Mouse (Mus musculus): ENCODE measurements around the gene Myo16.

Myo16 gene

DNA sequence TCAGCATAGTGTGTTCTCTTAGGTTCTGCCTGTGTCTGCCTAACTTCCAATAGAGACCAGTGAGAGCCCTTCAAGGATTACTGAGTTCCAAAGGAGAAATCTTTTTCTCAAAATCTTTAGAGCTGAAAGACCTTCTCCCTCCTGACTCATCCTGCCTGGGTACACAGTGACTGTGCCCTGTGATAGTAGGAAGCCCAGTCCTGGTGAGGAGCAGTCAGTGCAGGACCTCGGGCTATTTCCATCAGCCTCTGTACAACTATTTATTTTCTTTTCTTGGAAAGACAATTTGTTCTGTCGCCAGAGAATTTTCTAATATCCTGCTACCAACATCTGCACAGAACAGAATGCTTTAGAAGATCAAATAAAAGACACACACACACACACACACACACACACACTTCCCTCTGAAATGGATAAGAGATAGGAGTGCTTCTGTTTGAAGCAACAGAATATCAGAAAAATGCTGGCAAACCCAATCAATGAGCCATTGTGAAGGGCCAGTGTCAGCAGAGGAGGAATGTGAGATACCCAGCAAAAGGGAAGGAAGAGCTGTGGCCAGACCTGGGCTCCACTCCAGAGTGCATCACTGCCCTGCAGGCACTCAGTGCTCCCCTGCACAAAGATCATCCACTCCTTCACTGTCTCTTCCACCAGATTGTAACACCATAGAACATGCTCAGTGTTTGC, 518.3 kb downstream of the Myo16 start:
- no peak for DNase-seq (ENCODE audit: low read depth, low spot score)

DNA sequence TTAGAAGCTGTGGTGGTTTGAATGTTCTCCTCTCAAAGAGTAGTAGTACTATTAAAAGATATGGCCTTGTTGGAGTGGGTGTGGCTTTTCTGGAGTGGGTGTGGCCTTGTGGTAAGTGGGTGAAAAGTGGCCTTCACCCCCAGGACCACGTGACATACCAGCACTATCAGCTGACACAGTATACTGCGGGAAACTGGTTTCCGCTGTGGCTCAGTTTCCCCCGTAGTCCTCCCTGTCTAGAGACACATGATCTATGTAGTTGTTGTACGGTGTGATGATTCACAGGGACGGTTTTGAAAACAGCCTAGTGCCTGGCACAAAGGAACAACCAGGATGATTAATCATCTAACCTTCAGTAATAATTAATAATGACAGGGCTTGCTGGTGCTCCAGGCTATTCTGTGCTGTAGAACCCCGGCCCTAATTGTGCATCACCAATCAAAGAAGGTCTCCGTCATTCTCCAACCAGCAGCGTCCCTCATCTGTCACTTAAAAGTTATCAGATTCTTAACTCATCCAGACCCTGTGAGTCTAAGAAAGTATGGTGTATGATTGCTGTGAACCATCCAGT, 524.2 kb downstream of the Myo16 start:
- no peak for DNase-seq (ENCODE audit: low read depth, low spot score)

DNA sequence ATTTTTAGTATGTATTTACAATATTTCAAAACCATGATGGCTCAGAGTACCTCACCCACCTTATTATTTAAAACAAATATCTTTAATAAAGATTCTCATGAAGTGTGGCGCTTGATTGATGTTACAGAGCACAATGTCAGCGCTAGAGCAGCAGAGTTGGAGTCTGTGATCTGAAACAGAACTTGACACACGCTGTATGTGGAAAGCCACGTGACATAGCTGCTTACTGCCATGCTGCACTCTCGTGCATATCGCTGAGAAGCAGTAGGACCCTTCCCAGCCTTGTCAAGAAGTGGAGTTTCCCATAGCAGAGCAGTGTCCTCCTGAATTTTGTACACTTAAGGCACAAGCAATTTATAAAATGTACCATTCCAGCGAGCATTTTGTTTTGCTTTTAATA, 528.2 kb downstream of the Myo16 start:
- DNase-seq (ENCODE audit: low read depth, low spot score), result no peak

DNA sequence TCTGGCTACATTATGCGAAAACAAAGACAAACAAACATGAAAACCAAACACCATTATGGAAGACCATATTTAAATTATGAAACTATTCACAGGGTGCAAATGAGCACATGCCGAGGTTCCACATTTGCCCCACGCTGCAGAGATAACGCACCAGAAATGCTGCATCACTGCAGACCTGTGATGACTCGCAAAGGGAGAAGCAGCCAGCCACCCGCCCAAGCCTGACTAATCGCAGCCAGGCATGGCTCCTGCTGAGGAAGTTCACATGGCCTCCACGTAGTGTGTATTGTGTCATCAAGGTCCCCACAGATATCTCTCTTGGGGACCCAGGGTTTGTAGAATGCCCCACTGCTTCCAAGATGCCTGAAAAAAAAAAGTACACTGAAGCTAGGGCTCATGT, 529.4 kb downstream of the Myo16 start:
- DNase-seq (ENCODE audit: low read depth, low spot score), result no peak
